In genomic region chr10:77465902-77466301, GRCm38 (mm10) we compare ENCODE assay signal across 25 mouse cellular contexts.
"Had no signal": no experiment of that assay in that cellular context is flagged by ENCODE, and none has a peak within 500 bp of the region (broad histone marks: within the 10 kb centered on the region; RNA-seq: fewer than 3 reads in every experiment).

No protein-coding gene starts in this region.

- H3K27me3 ChIP-seq: heart, embryonic 15.5 days; hindbrain, embryonic 13.5 days; hindbrain, embryonic 15.5 days; kidney, embryonic 15.5 days; limb, embryonic 12.5 days had no signal

- ATAC-seq: hindbrain, postnatal 0 days; intestine, embryonic 16.5 days had no signal

- H3K4me2 ChIP-seq: heart, embryonic 11.5 days; heart, embryonic 13.5 days; heart, embryonic 15.5 days; hindbrain, embryonic 13.5 days; hindbrain, embryonic 15.5 days; kidney, embryonic 15.5 days; limb, embryonic 12.5 days had no signal

- DNase-seq: gastrocnemius, postnatal 14 days; gastrocnemius, postnatal 36 days; heart, adult 11 months; heart, adult 2 months; heart, postnatal 14 days; heart, postnatal 36 days; kidney, adult 11 months; kidney, adult 2 months; kidney, adult 9 months; kidney, postnatal 14 days; kidney, postnatal 36 days; liver had no signal

- H3K36me3 ChIP-seq: heart, embryonic 13.5 days; heart, embryonic 15.5 days; hindbrain, embryonic 13.5 days; hindbrain, embryonic 15.5 days; kidney, embryonic 15.5 days; limb, embryonic 10.5 days; limb, embryonic 12.5 days had no signal

- H3K9me3 ChIP-seq: heart, embryonic 13.5 days; heart, embryonic 15.5 days; hindbrain, embryonic 13.5 days; hindbrain, embryonic 15.5 days; kidney, embryonic 15.5 days; limb, embryonic 10.5 days; limb, embryonic 12.5 days had no signal

- H3K4me1 ChIP-seq: limb, embryonic 12.5 days had no signal

- H3K9ac ChIP-seq: heart, embryonic 13.5 days; heart, embryonic 15.5 days; hindbrain, embryonic 15.5 days; kidney, embryonic 15.5 days; limb, embryonic 12.5 days had no signal

- H3K27ac ChIP-seq: heart, adult 2 months; hindbrain, embryonic 13.5 days; hindbrain, embryonic 15.5 days; hindbrain, postnatal 0 days; kidney, embryonic 15.5 days; kidney, postnatal 0 days; layer of hippocampus, adult 2 months; left cerebral cortex, adult 2 months; limb, embryonic 10.5 days; limb, embryonic 12.5 days had no signal

- H3K4me3 ChIP-seq: heart, adult 2 months; heart, embryonic 13.5 days; heart, embryonic 15.5 days; hindbrain, embryonic 13.5 days; hindbrain, embryonic 15.5 days; kidney, embryonic 15.5 days; layer of hippocampus, adult 2 months; left cerebral cortex, adult 2 months; limb, embryonic 10.5 days; limb, embryonic 12.5 days had no signal
